Mouse (Mus musculus) midbrain, embryonic 16.5 days (tissue): ENCODE data around the gene Scgb3a1. TPM values are rescaled to one million over a fixed set of nuclear protein-coding genes. Genes with fewer than 3 reads are reported as not detected.

ENCODE experiments used
- ATAC-seq: fragments of 200-750 bp; cut with Nextera tagmentation; 2 replicates; pipeline ENCODE4 v1.8.0; 2017; ENCODE audit warnings: moderate TSS enrichment
- H3K27ac ChIP-seq: fragments of 300-500 bp; sonication (generic); 2 replicates; pipeline ENCODE4 v1.5.1; 2014; ENCODE audit warnings: mild to moderate bottlenecking, low read length, mixed read lengths
- H3K27me3 ChIP-seq: fragments of 300-500 bp; sonication (generic); 2 replicates; pipeline ENCODE4 v1.6.1; 2014; ENCODE audit warnings: low read depth, low read length, mixed read lengths; ENCODE audit not compliant: control insufficient read depth, insufficient read depth
- H3K36me3 ChIP-seq: fragments of 300-500 bp; sonication (generic); 2 replicates; pipeline ENCODE4 v1.6.1; 2014; ENCODE audit warnings: mild to moderate bottlenecking, low read length, moderate library complexity, mixed read lengths; ENCODE audit not compliant: control insufficient read depth, insufficient read depth
- H3K4me1 ChIP-seq: fragments of 300-500 bp; sonication (generic); 2 replicates; pipeline ENCODE4 v1.6.1; 2014; ENCODE audit warnings: mild to moderate bottlenecking, low read length, mixed read lengths; ENCODE audit not compliant: control insufficient read depth, insufficient read depth
- H3K4me2 ChIP-seq: fragments of 300-500 bp; sonication (generic); 2 replicates; pipeline ENCODE4 v1.6.1; 2014; ENCODE audit warnings: mild to moderate bottlenecking, low read length, mixed read lengths
- H3K4me3 ChIP-seq: fragments of 300-500 bp; sonication (generic); 2 replicates; pipeline ENCODE4 v1.5.1; 2014; ENCODE audit warnings: low read depth, mild to moderate bottlenecking, low read length, moderate library complexity, mixed read lengths
- H3K9ac ChIP-seq: fragments of 300-500 bp; sonication (generic); 2 replicates; pipeline ENCODE4 v1.6.1; 2014; ENCODE audit warnings: low read depth, low read length, mixed read lengths
- H3K9me3 ChIP-seq: fragments of 300-500 bp; sonication (generic); replicated peaks from 2 replicates; pipeline ENCODE4 v1.6.1; 2014; ENCODE audit warnings: mild to moderate bottlenecking, low read length, mixed read lengths; ENCODE audit not compliant: control insufficient read depth, poor library complexity, severe bottlenecking
- WGBS: fragments of 180-500 bp; shearing (Covaris S2); extraction: QIAGEN DNeasy Blood & Tissue Kit; methylation state at CpG from one replicate; pipeline ENCODE4 v1.1.7; 2014; 5-methylcytosine and 5-hydroxymethylcytosine counted together
- polyA plus RNA-seq: library from polyadenylated mRNA; unstranded; fragments of >200 nt; fragmentation: Nextera tagmentation; extraction: Ambion mirVana; gene quantifications from 2 replicates; pipeline ENCODE4 v1.2.1, GENCODE M21; 2015

Gene Scgb3a1
- polyA plus RNA-seq, result 0.70 TPM in 1 of 2 replicates, not detected in the other

- Histone ChIP-seq H3K4me2 (no peak within 1 kb of the TSS), H3K4me3 (no peak within 1 kb of the TSS), H3K4me1 (no peaks in the 10 kb centered on the region), H3K27me3 (no peaks in the 10 kb centered on the region), H3K9ac (no peak within 1 kb of the TSS), H3K36me3 (no peaks in the 10 kb centered on the region), H3K9me3 (no peaks in the 10 kb centered on the region), H3K27ac (no peak within 1 kb of the TSS)
- WGBS, result 84% methylated on average over 5 of the region's 5 CpGs
- 0 out of 2 replicates have a peak, but pooled peaks have one; percentile 9 for ATAC-seq
Observed at GRCm38 (mm10) chr11:49663310-49663709, at the start of gene Scgb3a1. Scgb3a1 (plus strand) TSS chr11:49663610.

GRCm38 (mm10) chr11:49615856-49616725 lies 47.3 kb upstream of the Scgb3a1 start:
- no peak overlapping the region for H3K27ac ChIP-seq
- H3K9me3 ChIP-seq, result no peaks in the 10 kb centered on the region
- ATAC-seq, result no peak
- no peak overlapping the region for H3K9ac ChIP-seq
- H3K4me3 ChIP-seq, result no peak overlapping the region
- 96% methylated on average over 10 of the region's 10 CpGs for WGBS
- no peaks in the 10 kb centered on the region for H3K4me1 ChIP-seq
- H3K36me3 ChIP-seq, result no peaks in the 10 kb centered on the region
- H3K27me3 ChIP-seq, result peaks cover 8% of the 10 kb centered on the region; the same call in 1 of the 2 replicates
- H3K4me2 ChIP-seq, result no peak overlapping the region

- Histone ChIP-seq H3K27ac (no peak overlapping the region), H3K4me2 (no peak overlapping the region), H3K4me1 (no peaks in the 10 kb centered on the region), H3K9me3 (no peaks in the 10 kb centered on the region), H3K36me3 (no peaks in the 10 kb centered on the region), H3K9ac (no peak overlapping the region), H3K4me3 (no peak overlapping the region), H3K27me3 (peaks cover 3% of the 10 kb centered on the region; the same call in 1 of the 2 replicates)
- WGBS, result 77% methylated on average over 8 of the region's 8 CpGs
- no peak for ATAC-seq
Observed at GRCm38 (mm10) chr11:49618476-49618875, 44.9 kb upstream of the Scgb3a1 start.

GRCm38 (mm10) chr11:49621953-49622352 lies 41.5 kb upstream of the Scgb3a1 start:
- H3K4me2 ChIP-seq, result no peak overlapping the region
- no peak overlapping the region for H3K4me3 ChIP-seq
- ATAC-seq, result no peak
- no peaks in the 10 kb centered on the region for H3K36me3 ChIP-seq
- WGBS, result 77% methylated on average over 5 of the region's 5 CpGs
- H3K4me1 ChIP-seq, result no peaks in the 10 kb centered on the region
- H3K9ac ChIP-seq, result no peak overlapping the region
- no peaks in the 10 kb centered on the region for H3K27me3 ChIP-seq
- H3K27ac ChIP-seq, result no peak overlapping the region
- no peaks in the 10 kb centered on the region for H3K9me3 ChIP-seq

GRCm38 (mm10) chr11:49624156-49624555 lies 39.3 kb upstream of the Scgb3a1 start:
- WGBS, result 89% methylated on average over 3 of the region's 3 CpGs
- H3K9me3 ChIP-seq, result no peaks in the 10 kb centered on the region
- H3K4me2 ChIP-seq, result no peak overlapping the region
- ATAC-seq, result no peak
- H3K27ac ChIP-seq, result no peak overlapping the region
- no peak overlapping the region for H3K9ac ChIP-seq
- no peak overlapping the region for H3K4me3 ChIP-seq
- no peaks in the 10 kb centered on the region for H3K27me3 ChIP-seq
- no peaks in the 10 kb centered on the region for H3K36me3 ChIP-seq
- no peaks in the 10 kb centered on the region for H3K4me1 ChIP-seq

- Histone ChIP-seq H3K9ac (no peak overlapping the region), H3K27me3 (no peaks in the 10 kb centered on the region), H3K4me3 (no peak overlapping the region), H3K4me1 (no peaks in the 10 kb centered on the region), H3K9me3 (no peaks in the 10 kb centered on the region), H3K36me3 (no peaks in the 10 kb centered on the region), H3K27ac (no peak overlapping the region), H3K4me2 (no peak overlapping the region)
- ATAC-seq, result no peak
- WGBS, result 65% methylated on average over 15 of the region's 15 CpGs
Observed at GRCm38 (mm10) chr11:49625863-49626262, 37.5 kb upstream of the Scgb3a1 start.

GRCm38 (mm10) chr11:49626748-49627147 lies 36.7 kb upstream of the Scgb3a1 start:
- no peaks in the 10 kb centered on the region for H3K27me3 ChIP-seq
- no peak for ATAC-seq
- no peak overlapping the region for H3K27ac ChIP-seq

GRCm38 (mm10) chr11:49631154-49631553 lies 32.3 kb upstream of the Scgb3a1 start:
- no peak overlapping the region for H3K9ac ChIP-seq
- no peak for ATAC-seq
- H3K9me3 ChIP-seq, result no peaks in the 10 kb centered on the region
- no peaks in the 10 kb centered on the region; the same call in 1 of the 2 replicates for H3K4me1 ChIP-seq
- no peak overlapping the region for H3K4me3 ChIP-seq
- 42% methylated on average over 3 of the region's 3 CpGs for WGBS
- no peak overlapping the region for H3K27ac ChIP-seq
- no peaks in the 10 kb centered on the region for H3K36me3 ChIP-seq
- peaks cover 25% of the 10 kb centered on the region for H3K27me3 ChIP-seq
- no peak overlapping the region for H3K4me2 ChIP-seq

More at GRCm38 (mm10) chr11:49626748-49627147, 36.7 kb upstream of the Scgb3a1 start:
- Histone ChIP-seq H3K4me3 (no peak overlapping the region), H3K36me3 (no peaks in the 10 kb centered on the region), H3K9ac (no peak overlapping the region), H3K4me1 (no peaks in the 10 kb centered on the region), H3K4me2 (no peak overlapping the region), H3K9me3 (no peaks in the 10 kb centered on the region)
- 67% methylated on average over 8 of the region's 8 CpGs for WGBS

- H3K9ac ChIP-seq, result no peak overlapping the region
- no peak overlapping the region for H3K4me2 ChIP-seq
- no peak overlapping the region for H3K4me3 ChIP-seq
- no peaks in the 10 kb centered on the region for H3K9me3 ChIP-seq
- H3K4me1 ChIP-seq, result no peaks in the 10 kb centered on the region; the same call in 1 of the 2 replicates
- no peak for ATAC-seq
- no peak overlapping the region for H3K27ac ChIP-seq
- WGBS, result 96% methylated on average over 2 of the region's 2 CpGs
- peaks cover 30% of the 10 kb centered on the region for H3K27me3 ChIP-seq
- no peaks in the 10 kb centered on the region for H3K36me3 ChIP-seq
Observed at GRCm38 (mm10) chr11:49632256-49632655, 31.2 kb upstream of the Scgb3a1 start.
